Mouse (Mus musculus): ENCODE measurements around the gene Trib2. TPM values are rescaled to one million over a fixed set of nuclear protein-coding genes. Genes with fewer than 3 reads are reported as not detected.

The Trib2 gene
- 77.0 and 100 TPM in 2 replicates for polyA plus RNA-seq (2012; ENCODE audit: low replicate concordance)

DNA sequence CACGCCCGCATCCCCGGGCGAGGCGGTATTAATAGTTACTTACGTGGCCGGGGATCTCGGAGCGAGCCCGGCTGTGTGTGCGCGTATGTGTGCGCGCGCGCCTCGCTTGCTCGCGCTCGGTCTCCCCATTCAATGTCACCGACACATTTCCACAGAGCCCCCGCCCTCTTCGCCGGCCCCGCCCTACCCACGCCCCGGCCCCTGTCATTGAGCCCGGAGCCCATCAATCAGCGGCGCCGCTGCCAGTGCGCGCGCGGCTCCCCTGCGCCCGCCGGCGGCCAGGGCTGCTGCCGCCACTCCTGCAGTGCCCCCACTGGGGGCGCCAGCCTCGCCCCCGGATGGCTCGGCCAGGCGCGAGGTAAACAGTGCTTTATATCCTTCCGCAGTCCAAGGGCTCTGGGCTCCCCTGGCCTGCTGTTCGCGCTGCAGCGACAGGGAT, at the start of gene Trib2:
Trib2 (minus strand) TSS at position 183 of the 439 bp plus-strand sequence.

All from hematopoietic multipotent progenitor cell, adult 10-12 weeks (in vitro differentiated cells).